Mouse (Mus musculus): Measurements from ENCODE around the gene Nup210l.

DNA sequence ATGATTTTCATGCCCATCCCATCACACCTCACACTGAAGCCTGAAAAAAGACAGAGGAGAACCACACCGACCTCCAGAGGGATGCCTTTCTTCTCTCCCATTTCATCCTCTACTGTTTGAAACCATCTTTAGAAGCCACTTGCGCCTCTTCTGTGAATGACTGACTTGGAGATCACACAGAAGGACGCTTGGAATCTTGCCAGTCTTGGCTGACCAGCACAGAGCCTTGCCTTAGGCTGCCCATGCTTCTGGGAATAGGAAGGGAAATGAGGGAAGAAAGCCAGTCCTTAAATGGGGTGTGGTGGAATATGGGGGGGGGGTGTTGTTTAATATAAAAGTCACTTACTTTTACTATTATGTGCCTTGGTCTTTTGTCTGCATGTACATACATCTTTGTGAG lies 79.6 kb downstream of the Nup210l start:
- TF ChIP-seq CTCF (IDR thresholded peaks at IDR 0.05; ENCODE audit: low read depth, low read length) (no peak), POLR2A (IDR thresholded peaks at IDR 0.05; ENCODE audit: extremely low read depth, insufficient read depth, low read length) (no peak)

All from liver, adult 2 months (tissue).